Mouse (Mus musculus) heart, embryonic 14.5 days (tissue): ENCODE measurements around the gene Gm9732. TPM values are rescaled to one million over a fixed set of nuclear protein-coding genes. Genes with fewer than 3 reads are reported as not detected.
"Not testable (repeated sequence)": the region's sequence is repeated elsewhere in the genome, so short reads cannot be mapped to it uniquely, and the experiment has no call there.

ENCODE experiments used
- ATAC-seq: fragments of 200-750 bp; cut with Nextera tagmentation; 2 replicates; pipeline ENCODE4 v1.8.0; 2017; ENCODE audit warnings: low read depth, moderate TSS enrichment; ENCODE audit not compliant: insufficient number of reproducible peaks, insufficient read depth, low FRiP score
- H3K27ac ChIP-seq, 2 experiments: fragments of 200-500 bp in 1 of 2; fragments of 300-500 bp in 1 of 2; sonication (generic) in 1 of 2; replicated peaks in 1 of 2; 2 replicates each; pipeline ENCODE4 v1.5.1; 2012 to 2014; ENCODE audit warnings: low read depth in 2 of 2, low read length in 2 of 2, control low read depth in 1 of 2, mild to moderate bottlenecking in 1 of 2, mixed read lengths in 1 of 2; ENCODE audit not compliant: control insufficient read depth in 1 of 2, insufficient read depth in 1 of 2
- H3K27me3 ChIP-seq: fragments of 300-500 bp; sonication (generic); 2 replicates; pipeline ENCODE4 v1.6.1; 2014; ENCODE audit warnings: mild to moderate bottlenecking, low read length, control low read depth; ENCODE audit not compliant: control insufficient read depth, insufficient read depth
- H3K36me3 ChIP-seq: fragments of 300-500 bp; sonication (generic); 2 replicates; pipeline ENCODE4 v1.6.1; 2014; ENCODE audit warnings: mild to moderate bottlenecking, control low read depth, low read length, mixed read lengths; ENCODE audit not compliant: control insufficient read depth, insufficient read depth
- H3K4me1 ChIP-seq, 2 experiments: fragments of 200-500 bp in 1 of 2; fragments of 300-500 bp in 1 of 2; sonication (generic) in 1 of 2; 2 replicates each; pipeline ENCODE4 v1.6.1; 2012 to 2014; ENCODE audit warnings: low read length in 2 of 2, control low read depth in 1 of 2, mixed read lengths in 1 of 2; ENCODE audit not compliant: control insufficient read depth in 2 of 2, insufficient read depth in 2 of 2
- H3K4me2 ChIP-seq: fragments of 300-500 bp; sonication (generic); 2 replicates; pipeline ENCODE4 v1.6.1; 2014; ENCODE audit warnings: mild to moderate bottlenecking, low read length
- H3K4me3 ChIP-seq, 2 experiments: fragments of 200-500 bp in 1 of 2; fragments of 300-500 bp in 1 of 2; sonication (generic) in 1 of 2; 2 replicates each; pipeline ENCODE4 v1.5.1; 2012 to 2014; ENCODE audit warnings: low read length in 2 of 2, mild to moderate bottlenecking in 2 of 2, control low read depth in 1 of 2, low read depth in 1 of 2, moderate library complexity in 1 of 2; ENCODE audit not compliant: control insufficient read depth in 1 of 2, insufficient read depth in 1 of 2
- H3K9ac ChIP-seq: fragments of 300-500 bp; sonication (generic); 2 replicates; pipeline ENCODE4 v1.6.1; 2014; ENCODE audit warnings: mild to moderate bottlenecking, low read length
- H3K9me3 ChIP-seq: fragments of 300-500 bp; sonication (generic); 2 replicates; pipeline ENCODE4 v1.6.1; 2016; ENCODE audit warnings: low read length, control low read depth; ENCODE audit not compliant: control insufficient read depth
- WGBS: fragments of 180-500 bp; shearing (Covaris S2); extraction: QIAGEN DNeasy Blood & Tissue Kit; methylation state at CpG from one replicate; pipeline ENCODE4 v1.1.7; 2014; 5-methylcytosine and 5-hydroxymethylcytosine counted together
- polyA plus RNA-seq: library from polyadenylated mRNA; unstranded; fragments of >200 nt; fragmentation: Nextera tagmentation; extraction: Ambion mirVana; gene quantifications from 2 replicates; pipeline ENCODE4 v1.2.1, GENCODE M21; 2014

Gm9732 gene
- polyA plus RNA-seq, 1 experiment from 2014 or later = not detected

GRCm38 (mm10) chr14:43293503-43293902 lies 18.7 kb downstream of the Gm9732 start, which contains the start of gene Gm8127:
Gene Gm8127, minus strand, starts transcription at chr14:43293832.
- ATAC-seq, H3K4me1 ChIP-seq: not testable (repeated sequence)

GRCm38 (mm10) chr14:43319516-43319915 lies 44.7 kb downstream of the Gm9732 start:
- H3K27ac ChIP-seq, ATAC-seq, H3K4me2 ChIP-seq, H3K27me3 ChIP-seq, H3K9me3 ChIP-seq, H3K9ac ChIP-seq, H3K4me3 ChIP-seq, H3K4me1 ChIP-seq, H3K36me3 ChIP-seq: not testable (repeated sequence)

More at GRCm38 (mm10) chr14:43293503-43293902, 18.7 kb downstream of the Gm9732 start, which contains the start of gene Gm8127:
- not testable (repeated sequence) for H3K36me3 ChIP-seq, H3K27ac ChIP-seq, H3K27me3 ChIP-seq, H3K9ac ChIP-seq, H3K4me2 ChIP-seq, H3K9me3 ChIP-seq, H3K4me3 ChIP-seq
- WGBS = 67% methylated on average over 3 of the region's 3 CpGs

GRCm38 (mm10) chr14:43328603-43329002 lies 53.8 kb downstream of the Gm9732 start:
- H3K9me3 ChIP-seq, H3K9ac ChIP-seq, ATAC-seq, H3K4me1 ChIP-seq, H3K4me3 ChIP-seq, H3K27ac ChIP-seq, H3K27me3 ChIP-seq, H3K4me2 ChIP-seq, H3K36me3 ChIP-seq: not testable (repeated sequence)
- 58% methylated on average over 2 of the region's 2 CpGs for WGBS

GRCm38 (mm10) chr14:43331362-43331880 lies 56.6 kb downstream of the Gm9732 start:
- WGBS = 83% methylated on average over 9 of the region's 11 CpGs
- H3K27me3 ChIP-seq, H3K9me3 ChIP-seq, H3K36me3 ChIP-seq, H3K27ac ChIP-seq, H3K4me1 ChIP-seq, H3K4me2 ChIP-seq, ATAC-seq, H3K4me3 ChIP-seq, H3K9ac ChIP-seq: not testable (repeated sequence)

- not testable (repeated sequence) for H3K4me3 ChIP-seq, H3K4me2 ChIP-seq, H3K27ac ChIP-seq, ATAC-seq, H3K27me3 ChIP-seq, H3K36me3 ChIP-seq, H3K9me3 ChIP-seq, H3K4me1 ChIP-seq, H3K9ac ChIP-seq
- WGBS = 45% methylated on average over 1 of the region's 1 CpGs
Observed at GRCm38 (mm10) chr14:43337646-43338045, 62.8 kb downstream of the Gm9732 start.

GRCm38 (mm10) chr14:43347711-43348110 lies 72.9 kb downstream of the Gm9732 start, which contains the start of gene 1700001F09Rik:
Gene 1700001F09Rik, minus strand, starts transcription at chr14:43347811.
- H3K9ac ChIP-seq, H3K4me3 ChIP-seq, H3K27ac ChIP-seq, H3K4me1 ChIP-seq, H3K4me2 ChIP-seq, H3K36me3 ChIP-seq, H3K27me3 ChIP-seq, H3K9me3 ChIP-seq, ATAC-seq: not testable (repeated sequence)

GRCm38 (mm10) chr14:43352944-43353343 lies 78.1 kb downstream of the Gm9732 start:
- 71% methylated on average over 2 of the region's 2 CpGs for WGBS
- H3K9ac ChIP-seq, H3K9me3 ChIP-seq, H3K36me3 ChIP-seq, H3K4me2 ChIP-seq, ATAC-seq, H3K4me1 ChIP-seq, H3K4me3 ChIP-seq, H3K27ac ChIP-seq, H3K27me3 ChIP-seq: not testable (repeated sequence)
